Mouse (Mus musculus) naive thymus-derived CD4-positive, alpha-beta T cell, adult 2 months (primary cell): ENCODE measurements around the gene Ppdpf.

ENCODE experiments used
- DNase-seq: peaks from one replicate; pipeline ENCODE4 v3.0.0-alpha.2; 2011; ENCODE audit warnings: low read depth

Gene Ppdpf

DNA sequence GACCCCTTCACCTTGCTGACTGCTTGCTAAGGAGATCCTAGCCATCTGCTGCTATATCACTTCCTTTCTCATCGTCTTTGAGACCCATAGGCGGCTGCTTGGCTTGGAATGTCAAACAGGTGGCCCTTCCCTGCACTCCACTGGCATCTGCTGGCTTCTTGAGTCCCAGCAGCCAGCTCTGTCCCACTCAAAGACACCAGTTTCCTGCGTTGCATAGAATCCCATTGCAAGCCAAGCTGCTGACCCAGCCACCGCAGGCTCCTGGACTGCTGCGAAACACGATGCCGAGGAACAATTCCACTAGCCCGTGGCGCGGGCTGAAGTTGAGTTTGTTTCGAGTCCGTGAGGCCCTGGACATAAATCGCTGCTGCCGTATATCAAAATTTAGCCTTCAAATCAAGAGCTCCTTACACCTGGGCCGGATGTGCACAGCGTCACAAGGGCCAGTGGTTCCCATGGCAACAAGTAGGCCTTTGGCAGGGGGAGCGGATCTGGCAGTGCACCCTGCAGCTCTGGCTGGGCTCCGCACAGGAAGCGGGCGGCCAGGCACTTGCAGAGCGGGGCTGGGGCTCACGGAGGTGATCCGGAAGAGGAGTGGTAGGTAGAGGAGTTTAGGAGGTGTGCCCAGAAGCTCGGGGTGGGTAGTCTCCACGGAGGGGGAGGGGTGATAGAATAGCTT is 32.6 kb downstream of the Ppdpf start, which contains the start of gene Fndc11:
Gene Fndc11, plus strand, starts transcription at position 476 of the 679 bp plus-strand sequence.
- DNase-seq = peak; percentile 95

DNA sequence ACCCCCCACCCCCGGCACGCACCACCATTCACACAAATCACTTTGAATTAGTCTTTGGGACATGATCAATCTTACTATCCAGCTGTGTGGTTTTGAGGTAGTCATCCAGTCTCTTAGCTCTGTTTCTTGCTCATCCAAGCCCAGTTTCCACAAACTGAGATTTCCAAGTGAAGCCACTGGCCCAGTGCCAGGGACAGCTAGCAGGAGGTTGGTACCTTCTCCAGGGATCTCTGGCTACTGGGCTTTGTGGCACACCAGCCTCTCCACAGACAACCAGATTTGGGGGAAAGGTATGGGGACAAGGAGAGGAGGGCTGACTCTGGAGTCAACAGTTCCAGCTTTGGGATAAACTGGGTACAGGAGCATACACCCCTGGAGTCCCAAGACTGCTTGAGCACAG is 33.3 kb downstream of the Ppdpf start:
- DNase-seq = no peak

DNA sequence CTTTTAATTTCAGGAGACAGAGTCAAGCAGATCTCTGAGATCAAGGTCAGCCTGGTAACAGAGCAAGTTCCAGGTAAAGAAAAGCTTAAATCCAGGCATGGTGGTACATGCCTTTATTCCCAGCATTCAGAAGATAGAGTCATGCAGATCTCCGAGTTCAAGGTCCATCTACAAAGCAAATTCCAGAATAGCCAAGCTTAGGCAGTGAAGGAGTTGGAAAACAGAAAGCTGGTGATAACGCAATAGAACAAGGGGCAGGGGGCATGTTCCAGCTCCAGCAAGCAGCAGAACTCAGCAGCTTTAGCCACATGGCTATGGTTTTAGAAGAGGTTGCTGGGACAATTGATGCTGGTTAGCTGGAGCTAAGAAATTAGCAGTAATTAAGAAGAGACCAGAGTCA is 37.9 kb downstream of the Ppdpf start:
- DNase-seq = no peak

DNA sequence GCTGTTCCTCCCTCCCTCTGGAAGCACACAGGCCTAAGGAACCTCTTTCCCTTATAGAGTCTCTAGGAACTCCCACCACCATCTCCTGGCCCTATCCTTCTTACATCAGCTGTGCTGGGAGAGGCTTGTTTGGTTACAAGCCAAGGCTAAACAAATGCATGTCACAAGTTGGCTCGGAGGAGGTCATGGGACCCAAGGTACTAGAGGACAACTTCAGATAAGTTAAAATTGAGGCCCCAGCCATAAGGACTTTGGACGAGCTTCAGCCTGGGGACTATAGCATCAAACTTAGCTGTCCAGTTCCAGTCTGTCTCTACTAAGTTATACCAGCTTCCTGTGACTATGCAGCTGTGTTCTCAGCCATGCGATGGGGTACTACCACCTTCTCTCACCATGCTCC is 40.1 kb downstream of the Ppdpf start:
- no peak for DNase-seq

DNA sequence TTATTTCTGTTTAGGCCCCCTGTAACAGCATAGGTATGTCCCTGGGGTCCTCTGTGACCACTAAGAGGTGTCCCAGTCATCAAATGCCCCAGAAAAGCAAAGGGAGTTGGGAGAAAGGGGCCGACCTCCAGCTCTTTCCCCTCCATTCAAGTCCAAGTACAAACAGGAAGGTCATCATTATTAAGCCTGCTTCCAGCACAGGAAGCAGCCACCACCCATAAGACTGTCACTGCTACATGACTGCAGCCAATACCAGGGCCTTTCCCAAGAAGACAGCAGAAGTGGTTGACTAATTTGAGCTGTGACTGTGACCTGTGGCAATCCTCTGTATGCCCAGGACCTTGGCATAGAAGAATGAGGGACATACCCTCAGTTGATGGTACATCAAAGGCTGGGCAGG is 41.3 kb downstream of the Ppdpf start:
- DNase-seq = no peak

DNA sequence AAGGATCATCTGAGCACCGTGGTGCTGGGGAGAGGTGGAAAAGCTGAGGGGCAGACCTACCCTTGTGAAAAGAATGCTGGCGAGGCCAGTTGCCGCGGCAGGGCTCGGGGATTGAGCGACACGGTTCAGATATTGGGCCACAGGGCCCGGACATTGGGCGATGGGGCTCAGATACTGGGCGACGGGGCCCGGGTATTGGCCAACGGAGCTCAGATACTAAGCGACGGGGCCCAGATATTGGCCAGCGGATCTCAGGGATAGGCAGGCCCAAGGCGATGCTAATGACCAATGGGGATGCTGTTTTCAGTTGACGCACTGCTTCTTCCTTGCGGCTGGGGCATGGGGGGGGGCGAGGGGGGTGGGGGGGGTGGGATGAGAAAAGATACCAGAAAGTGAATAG is 44.1 kb downstream of the Ppdpf start:
- DNase-seq = no peak

DNA sequence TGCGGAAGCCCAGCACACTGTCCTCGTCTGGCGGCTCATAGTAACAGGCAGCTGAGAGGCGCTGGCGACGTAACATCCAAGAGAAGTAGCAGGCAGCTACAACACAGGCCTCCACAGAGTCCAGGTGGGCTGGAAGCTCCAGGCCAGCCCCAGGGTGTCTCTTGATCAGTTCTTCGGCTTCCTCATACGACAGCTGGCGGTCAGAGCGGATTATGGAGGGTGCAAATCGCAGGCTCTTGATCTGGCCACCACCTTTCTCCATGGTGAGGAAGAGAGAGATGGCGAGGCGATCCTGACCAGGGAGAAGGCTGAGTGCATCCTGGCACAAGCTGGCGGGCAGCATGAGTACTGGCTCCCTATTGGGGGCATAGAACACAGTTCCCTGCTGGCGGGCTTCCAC is 46.4 kb downstream of the Ppdpf start:
- no peak for DNase-seq

DNA sequence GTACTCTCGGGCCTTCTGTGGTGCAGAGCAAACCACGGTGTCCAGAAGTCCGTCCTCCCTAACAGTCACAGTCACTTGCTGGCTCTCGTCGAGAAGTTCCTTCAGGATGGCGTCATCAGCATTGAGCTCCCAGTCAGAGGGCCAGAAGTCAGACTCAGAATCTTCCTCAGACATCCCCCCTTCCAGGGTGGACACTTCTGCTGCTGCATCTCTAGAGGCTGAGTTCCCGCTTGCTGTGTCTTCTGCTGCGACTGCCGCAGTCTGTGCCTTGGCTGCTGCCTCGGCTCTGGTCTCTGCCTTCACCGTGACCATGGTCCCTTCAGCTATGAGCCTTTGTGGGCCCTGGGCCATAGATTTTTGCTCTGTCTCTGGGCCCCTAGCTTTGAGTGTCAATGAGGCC is 47.6 kb downstream of the Ppdpf start:
- DNase-seq = no peak

DNA sequence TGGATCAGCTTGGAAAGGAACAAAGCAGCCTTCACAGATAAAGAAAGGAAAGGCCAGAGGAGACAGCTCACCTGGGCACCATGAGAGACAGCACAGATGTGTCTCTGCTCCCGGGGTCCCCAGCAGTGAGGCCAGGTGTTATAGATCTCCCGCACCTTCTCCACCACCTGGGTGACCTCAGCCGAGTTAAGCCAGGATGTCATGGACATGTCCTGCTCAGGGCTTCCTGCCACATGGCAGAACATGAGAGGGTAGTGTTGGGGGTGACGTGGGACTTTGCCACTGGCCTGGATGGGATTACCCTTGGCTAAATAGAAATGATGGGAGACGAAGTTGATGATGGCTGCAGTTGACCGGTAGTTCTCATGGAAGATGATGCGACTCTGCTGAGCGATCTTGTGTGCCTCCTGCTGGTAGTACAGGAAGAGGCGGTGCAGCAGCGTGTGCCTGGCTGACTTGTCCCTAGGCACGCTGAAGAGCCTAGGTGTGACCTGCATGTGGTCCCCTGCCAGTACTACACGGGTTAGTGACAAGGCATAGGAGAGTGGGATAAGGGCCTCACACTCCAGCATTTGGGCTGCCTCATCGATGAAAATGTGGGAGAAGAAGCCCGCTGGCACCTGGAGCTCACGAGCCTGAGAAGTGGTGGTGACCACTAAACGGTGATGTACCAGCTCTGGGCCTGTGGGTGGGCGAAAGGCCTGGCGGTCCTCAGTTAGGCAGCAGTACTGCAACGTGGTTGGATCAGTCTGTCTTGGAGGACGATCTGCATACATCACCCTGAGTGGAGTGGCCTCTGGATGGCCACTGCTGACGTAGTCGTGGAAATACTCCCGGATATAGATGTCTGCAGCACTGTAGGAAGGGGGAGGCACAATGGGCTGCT is 48.9 kb downstream of the Ppdpf start:
- DNase-seq = no peak

DNA sequence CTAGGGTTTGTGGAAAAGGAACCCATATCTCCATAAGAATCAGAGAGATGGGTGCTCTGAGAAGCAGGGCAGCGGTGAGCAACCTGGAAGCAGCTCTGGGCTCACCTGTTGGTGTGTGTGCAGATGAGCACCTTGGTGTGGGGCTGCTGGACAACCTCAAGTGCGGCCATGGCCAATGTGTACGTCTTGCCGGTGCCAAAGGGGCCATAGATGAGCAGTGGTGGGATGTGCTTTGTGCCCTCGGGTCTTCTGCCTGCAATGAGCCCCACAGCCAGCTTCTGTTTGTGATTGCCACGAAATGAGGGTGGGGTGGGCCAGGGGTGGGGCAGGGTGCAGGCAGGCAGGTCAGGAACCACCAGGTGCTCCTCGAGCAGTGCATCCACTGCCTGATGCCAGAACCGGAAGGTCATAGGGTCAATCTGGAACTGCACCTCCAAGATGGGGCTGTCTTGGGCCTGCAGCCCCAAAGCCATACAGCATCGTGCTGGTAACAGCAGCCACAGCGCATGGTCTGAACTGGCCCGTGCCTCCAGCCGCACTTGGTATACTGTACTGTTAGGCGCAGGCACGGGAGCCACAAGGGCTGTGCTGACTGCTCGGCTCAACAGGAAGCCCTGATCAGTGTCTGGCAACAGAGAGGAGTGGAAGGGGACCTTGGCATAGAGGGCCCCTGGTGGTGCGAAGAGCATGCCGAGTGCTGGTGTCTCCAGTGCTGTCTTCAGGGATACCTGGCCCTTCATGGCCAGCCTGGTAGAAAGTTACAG is 50.4 kb downstream of the Ppdpf start:
- DNase-seq = no peak

DNA sequence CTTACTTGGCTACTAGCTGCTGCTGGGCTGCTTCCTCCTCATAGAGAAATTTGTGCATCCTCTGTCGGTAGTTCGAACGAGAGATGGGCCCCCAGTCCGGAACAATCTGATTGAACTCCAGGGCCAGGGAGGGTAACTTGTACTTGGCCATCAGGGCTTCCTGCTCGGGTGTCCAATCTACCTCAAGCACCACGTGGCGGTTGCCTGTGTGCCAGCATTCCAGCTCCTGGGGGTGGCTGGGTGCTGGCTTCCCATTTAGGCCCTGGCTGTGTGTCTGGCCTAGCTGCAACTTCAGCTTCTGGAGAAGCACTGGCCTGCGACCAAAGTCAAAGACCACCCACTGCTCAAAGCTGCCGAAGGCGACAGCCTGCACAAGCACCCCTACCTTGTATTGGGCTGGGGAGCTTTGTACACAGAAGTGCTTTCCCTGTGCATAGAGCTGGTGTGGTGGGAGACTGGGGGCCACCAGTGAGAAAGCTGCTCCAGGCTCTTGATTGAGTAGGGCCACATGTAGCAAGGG is 51.1 kb downstream of the Ppdpf start:
- no peak for DNase-seq
